16 mouse cellular contexts compared by ENCODE assay signal in genomic region chr2:102446851-102447250, GRCm38 (mm10). TPM values are rescaled to one million over a fixed set of nuclear protein-coding genes. Genes with fewer than 3 reads are reported as not detected.
"Had no signal": no experiment of that assay in that cellular context is flagged by ENCODE, and none has a peak within 500 bp of the region (broad histone marks: within the 10 kb centered on the region; RNA-seq: fewer than 3 reads in every experiment).

No protein-coding gene starts in this region.

- H3K4me2 ChIP-seq: stomach, embryonic 15.5 days had no signal

- H3K9me3 ChIP-seq: neural tube, embryonic 15.5 days; stomach, embryonic 15.5 days had no signal

- H3K36me3 ChIP-seq: neural tube, embryonic 15.5 days; stomach, embryonic 15.5 days had no signal

- H3K9ac ChIP-seq: neural tube, embryonic 15.5 days; stomach, embryonic 15.5 days had no signal

- H3K4me3 ChIP-seq: neural tube, embryonic 15.5 days; stomach, embryonic 15.5 days had no signal

- H3K27ac ChIP-seq: neural tube, embryonic 15.5 days; stomach, embryonic 15.5 days; stomach, postnatal 0 days had no signal

- H3K27me3 ChIP-seq: neural tube, embryonic 15.5 days; stomach, embryonic 15.5 days had no signal

- DNase-seq: retina, postnatal 1 day; right cerebral cortex, adult 18-20 months; right cerebral cortex, postnatal 14 days; right cerebral cortex, postnatal 25 days; right cerebral cortex, postnatal 4 days; spleen, adult 18-20 months; thymus, adult 18-20 months; thymus, adult 2 months; thymus, postnatal 14 days; thymus, postnatal 25 days; thymus, postnatal 36 days; thymus, postnatal 4 days had no signal

RNA-seq across cellular contexts. Expression of gene Fjx1, which starts 5.4 kb away (rescaled TPM):
- total RNA-seq: neutrophil, adult 5-6 weeks had no signal
